In genomic region chr19:18945265-18945664, GRCm38 (mm10) we compare ENCODE assay signal across 20 mouse cellular contexts.
DNase-seq lines count a peak whose midpoint lies in the region; ATAC-seq and TF ChIP-seq lines count a peak whose summit lies in the region.
"Had no signal": no experiment of that assay in that cellular context is flagged by ENCODE, and none has a peak within 500 bp of the region (broad histone marks: within the 10 kb centered on the region; RNA-seq: fewer than 3 reads in every experiment).

No protein-coding gene starts in this region.

- no peak for TF ChIP-seq CTCF in CH12.LX (conservative IDR thresholded peaks at IDR 0.05 in 1 of 2, IDR thresholded peaks at IDR 0.05 in 1 of 2; ENCODE audit: low read depth in 2 of 2, low read length in 2 of 2)

- no peaks in the 10 kb centered on the region; a peak in 1 of 4 replicates for H3K4me1 ChIP-seq in CH12.LX (ENCODE audit: control insufficient read depth in 1 of 2, insufficient read depth in 2 of 2)
- no peaks in the 10 kb centered on the region for H3K4me1 ChIP-seq in kidney, embryonic 14.5 days (ENCODE audit: control insufficient read depth, insufficient read depth, low read length)
- H3K4me1 ChIP-seq in forebrain, embryonic 12.5 days: no peaks in the 10 kb centered on the region

- no peaks in the 10 kb centered on the region for H3K36me3 ChIP-seq in CH12.LX (replicated peaks in 1 of 2; ENCODE audit: control insufficient read depth in 1 of 2, insufficient read depth in 1 of 2, low read length in 1 of 2)
- no peaks in the 10 kb centered on the region for H3K36me3 ChIP-seq in kidney, embryonic 14.5 days (ENCODE audit: control insufficient read depth, insufficient read depth, low read length)
- no peaks in the 10 kb centered on the region for H3K36me3 ChIP-seq in forebrain, embryonic 12.5 days (replicated peaks)
- H3K36me3 ChIP-seq: G1E had no signal

- H3K27me3 ChIP-seq in CH12.LX (replicated peaks): no peaks in the 10 kb centered on the region
- H3K27me3 ChIP-seq in kidney, embryonic 14.5 days (ENCODE audit: control insufficient read depth, insufficient read depth, low read length): no peaks in the 10 kb centered on the region
- H3K27me3 ChIP-seq in forebrain, embryonic 12.5 days: no peaks in the 10 kb centered on the region
- H3K27me3 ChIP-seq: Patski had no signal

- in situ Hi-C loops in CH12.LX (cut with MboI; ENCODE audit: low pct_ligation_motif_present, low pct_unique_long_range_greater_than_20kb, low sequenced_read_pairs): no loop called here

- ATAC-seq in kidney, embryonic 14.5 days (ENCODE audit: low FRiP score, low TSS enrichment): no peak
- no peak for ATAC-seq in forebrain, embryonic 12.5 days (ENCODE audit: low FRiP score)
- ATAC-seq: activated CD4-positive, CD25-positive, alpha-beta regulatory T cell, adult 4 months; CD4-positive, CD25-positive, alpha-beta regulatory T cell, adult 4 months; Patski had no signal

- dilution Hi-C loops in CH12.LX (cut with MboI; ENCODE audit: extremely low pct_ligation_motif_present, extremely low pct_unique_long_range_greater_than_20kb, low sequenced_read_pairs): no loop called here

- no peak overlapping the region for H3K4me2 ChIP-seq in CH12.LX (ENCODE audit: insufficient read depth, low read depth, poor library complexity, severe bottlenecking)
- no peak overlapping the region for H3K4me2 ChIP-seq in kidney, embryonic 14.5 days (replicated peaks; ENCODE audit: low read depth, low read length)
- H3K4me2 ChIP-seq in forebrain, embryonic 12.5 days: no peak overlapping the region

- H3K79me2 ChIP-seq in CH12.LX (replicated peaks; ENCODE audit: control insufficient read depth, extremely low read depth, insufficient read depth, poor library complexity, severe bottlenecking): no peaks in the 10 kb centered on the region

- H3K9me3 ChIP-seq in CH12.LX (replicated peaks; ENCODE audit: low read length): no peaks in the 10 kb centered on the region
- H3K9me3 ChIP-seq in kidney, embryonic 14.5 days (ENCODE audit: control insufficient read depth, low read length): no peaks in the 10 kb centered on the region
- H3K9me3 ChIP-seq in forebrain, embryonic 12.5 days: no peaks in the 10 kb centered on the region
- H3K9me3 ChIP-seq: G1E had no signal

- WGBS in kidney, embryonic 14.5 days: 91% methylated on average over 3 of the region's 3 CpGs
- 94% methylated on average over 3 of the region's 3 CpGs for WGBS in forebrain, embryonic 12.5 days

- no peak for TF ChIP-seq RAD21 in CH12.LX (IDR thresholded peaks at IDR 0.05; ENCODE audit: low read depth, low read length)

- no peak overlapping the region for H3K4me3 ChIP-seq in CH12.LX (replicated peaks in 1 of 3; ENCODE audit: low read depth in 2 of 3, low read length in 2 of 3, poor library complexity in 1 of 3)
- H3K4me3 ChIP-seq in kidney, embryonic 14.5 days (ENCODE audit: low read length): no peak overlapping the region
- no peak overlapping the region for H3K4me3 ChIP-seq in forebrain, embryonic 12.5 days (replicated peaks)

- DNase-seq in CH12.LX (ENCODE audit: extremely low read depth): peak; percentile 31
- peak; percentile 7 for DNase-seq in adipocyte (ENCODE audit: low spot score)
- DNase-seq: adrenal gland, adult 2 months; adrenal gland, adult 8-10 months; adrenal gland, postnatal 10 days; adrenal gland, postnatal 14 days; adrenal gland, postnatal 25 days; adrenal gland, postnatal 36 days; B cell, adult 2 months; cerebellum, adult 11 months; cerebellum, adult 11-12 months; cerebellum, adult 18-20 months; cerebellum, adult 2 months; cerebellum, adult 8-10 months had no signal

- no peak for TF ChIP-seq POLR2A in CH12.LX (IDR thresholded peaks at IDR 0.05; ENCODE audit: low read depth, low read length)

- H3K27ac ChIP-seq in CH12.LX (ENCODE audit: insufficient read depth, low read depth): no peak overlapping the region
- H3K27ac ChIP-seq in kidney, embryonic 14.5 days (ENCODE audit: low read depth, low read length): no peak overlapping the region
- no peak overlapping the region for H3K27ac ChIP-seq in forebrain, embryonic 12.5 days

- peak; percentile 51; the same call in 1 of the 2 replicates for TF ChIP-seq EP300 in CH12.LX (IDR thresholded peaks at IDR 0.05; ENCODE audit: low read length)

- no peak overlapping the region for H3K9ac ChIP-seq in CH12.LX (ENCODE audit: insufficient read depth, low read depth)
- H3K9ac ChIP-seq in kidney, embryonic 14.5 days (ENCODE audit: low read depth, low read length): no peak overlapping the region
- H3K9ac ChIP-seq in forebrain, embryonic 12.5 days: no peak overlapping the region

TF ChIP-seq in CH12.LX, 34 proteins besides CTCF, POLR2A, EP300 and RAD21:
- TF ChIP-seq SMC3 (IDR thresholded peaks at IDR 0.05; ENCODE audit: low read depth, low read length) (no peak), E2F4 (IDR thresholded peaks at IDR 0.05; ENCODE audit: insufficient replicate concordance, low read depth, low read length) (no peak), BHLHE40 (IDR thresholded peaks at IDR 0.05; ENCODE audit: low read depth, low read length) (0 out of 2 replicates have a peak, but pooled peaks have one; percentile 15), CHD1 (IDR thresholded peaks at IDR 0.05; ENCODE audit: low read depth, low read length) (no peak), ETS1 (conservative IDR thresholded peaks at IDR 0.05; ENCODE audit: low read depth, low read length) (peak; percentile 28; the same call in 1 of the 2 replicates), JUND (conservative IDR thresholded peaks at IDR 0.05; ENCODE audit: low read depth, low read length) (no peak), NELFE (IDR thresholded peaks at IDR 0.05; ENCODE audit: low read depth, low read length) (no peak), PAX5 (IDR thresholded peaks at IDR 0.05; ENCODE audit: low read length) (no peak), MXI1 (IDR thresholded peaks at IDR 0.05; ENCODE audit: low read depth, low read length) (no peak), MYC (IDR thresholded peaks at IDR 0.05; ENCODE audit: low read depth, low read length) (no peak), MAZ (IDR thresholded peaks at IDR 0.05; ENCODE audit: low read depth, low read length) (no peak), ZNF384 (IDR thresholded peaks at IDR 0.05; ENCODE audit: low read depth, low read length) (peak; percentile 54), HCFC1 (IDR thresholded peaks at IDR 0.05; ENCODE audit: low read depth, low read length) (no peak), SIN3A (IDR thresholded peaks at IDR 0.05; ENCODE audit: low read length) (no peak), TBP (conservative IDR thresholded peaks at IDR 0.05; ENCODE audit: low read depth, low read length) (no peak), MEF2A (IDR thresholded peaks at IDR 0.05; ENCODE audit: borderline replicate concordance, low read depth, low read length) (no peak)
